Mouse (Mus musculus): Measurements from ENCODE around the gene Asb4. TPM values are rescaled to one million over a fixed set of nuclear protein-coding genes. Genes with fewer than 3 reads are reported as not detected.

Asb4 gene
- polyA plus RNA-seq, 1 experiment, result 0.01 TPM

- no peak for TF ChIP-seq POLR2AphosphoS2 (IDR thresholded peaks at IDR 0.05; ENCODE audit: insufficient read length, low read depth)
- TF ChIP-seq REST (IDR thresholded peaks at IDR 0.05; ENCODE audit: insufficient read depth, insufficient read length), result no peak
- TF ChIP-seq POLR2A (IDR thresholded peaks at IDR 0.05; ENCODE audit: insufficient read length, low read depth), result no peak
- TF ChIP-seq USF1 (IDR thresholded peaks at IDR 0.05; ENCODE audit: low read depth), result no peak
- Histone ChIP-seq H3K4me2 (ENCODE audit: low read depth) (peak overlapping the region; percentile 12), H3K36me3 (ENCODE audit: control insufficient read depth, insufficient read depth) (no peaks in the 10 kb centered on the region), H3K4me3 (no peak overlapping the region), H3K79me2 (ENCODE audit: control insufficient read depth, insufficient read depth) (no peaks in the 10 kb centered on the region), H3ac (ENCODE audit: control insufficient read depth, insufficient read length) (no peak overlapping the region), H3K27me3 (ENCODE audit: control insufficient read depth, insufficient read depth, insufficient read length) (peaks cover 4% of the 10 kb centered on the region)
Measured at GRCm38 (mm10) chr6:5379048-5379447, 4.1 kb upstream of the Asb4 start.

GRCm38 (mm10) chr6:5379781-5380623 is 3.2 kb upstream of the Asb4 start:
- H3K4me3 ChIP-seq, result no peak overlapping the region
- H3K4me2 ChIP-seq (ENCODE audit: low read depth), result no peak overlapping the region
- peaks cover 4% of the 10 kb centered on the region for H3K27me3 ChIP-seq (ENCODE audit: control insufficient read depth, insufficient read depth, insufficient read length)
- no peaks in the 10 kb centered on the region for H3K36me3 ChIP-seq (ENCODE audit: control insufficient read depth, insufficient read depth)
- no peak overlapping the region for H3ac ChIP-seq (ENCODE audit: control insufficient read depth, insufficient read length)
- no peaks in the 10 kb centered on the region for H3K79me2 ChIP-seq (ENCODE audit: control insufficient read depth, insufficient read depth)
- TF ChIP-seq MAX (IDR thresholded peaks at IDR 0.05; ENCODE audit: low read depth) (no peak), MYOG (IDR thresholded peaks at IDR 0.05; ENCODE audit: control insufficient read depth in 1 of 3, insufficient read depth in 1 of 3, insufficient read length in 2 of 3, low read depth in 2 of 3) (no peak), POLR2A (IDR thresholded peaks at IDR 0.05; ENCODE audit: insufficient read length, low read depth) (no peak), TCF12 (IDR thresholded peaks at IDR 0.05; ENCODE audit: insufficient read depth, poor library complexity, severe bottlenecking) (no peak), TCF3 (IDR thresholded peaks at IDR 0.05; ENCODE audit: insufficient read length, low read depth) (no peak), CEBPB (IDR thresholded peaks at IDR 0.05; ENCODE audit: insufficient read depth, poor library complexity, severe bottlenecking) (no peak), REST (IDR thresholded peaks at IDR 0.05; ENCODE audit: insufficient read depth, insufficient read length) (no peak), MYOD1 (IDR thresholded peaks at IDR 0.05; ENCODE audit: control insufficient read depth in 1 of 3, insufficient read length in 2 of 3, low read depth in 2 of 3) (no peak), POLR2AphosphoS2 (IDR thresholded peaks at IDR 0.05; ENCODE audit: insufficient read length, low read depth) (no peak), SRF (IDR thresholded peaks at IDR 0.05; ENCODE audit: control insufficient read depth, insufficient read length, low read depth) (no peak), E2F4 (IDR thresholded peaks at IDR 0.05; ENCODE audit: insufficient read depth) (no peak)

- TF ChIP-seq SRF (IDR thresholded peaks at IDR 0.05; ENCODE audit: control insufficient read depth, insufficient read length, low read depth) (no peak), MYOG (IDR thresholded peaks at IDR 0.05; ENCODE audit: control insufficient read depth in 1 of 3, insufficient read depth in 1 of 3, insufficient read length in 2 of 3, low read depth in 2 of 3) (no peak), TCF3 (IDR thresholded peaks at IDR 0.05; ENCODE audit: insufficient read length, low read depth) (no peak), POLR2AphosphoS2 (IDR thresholded peaks at IDR 0.05; ENCODE audit: insufficient read length, low read depth) (no peak)
- Histone ChIP-seq H3K79me2 (ENCODE audit: control insufficient read depth, insufficient read depth) (no peaks in the 10 kb centered on the region), H3K4me2 (ENCODE audit: low read depth) (no peak overlapping the region), H3K27me3 (ENCODE audit: control insufficient read depth, insufficient read depth, insufficient read length) (peaks cover 4% of the 10 kb centered on the region), H3K36me3 (ENCODE audit: control insufficient read depth, insufficient read depth) (no peaks in the 10 kb centered on the region), H3K4me3 (no peak overlapping the region), H3ac (ENCODE audit: control insufficient read depth, insufficient read length) (no peak overlapping the region)
Measured at GRCm38 (mm10) chr6:5380624-5381252, 2.4 kb upstream of the Asb4 start.

GRCm38 (mm10) chr6:5381918-5382582 is 1.1 kb upstream of the Asb4 start:
- Histone ChIP-seq H3ac (ENCODE audit: control insufficient read depth, insufficient read length) (no peak overlapping the region), H3K36me3 (ENCODE audit: control insufficient read depth, insufficient read depth) (no peaks in the 10 kb centered on the region), H3K4me3 (no peak overlapping the region), H3K27me3 (ENCODE audit: control insufficient read depth, insufficient read depth, insufficient read length) (peaks cover 4% of the 10 kb centered on the region), H3K4me2 (ENCODE audit: low read depth) (no peak overlapping the region), H3K79me2 (ENCODE audit: control insufficient read depth, insufficient read depth) (no peaks in the 10 kb centered on the region)
- TF ChIP-seq TCF3 (IDR thresholded peaks at IDR 0.05; ENCODE audit: insufficient read length, low read depth) (no peak), SRF (IDR thresholded peaks at IDR 0.05; ENCODE audit: control insufficient read depth, insufficient read length, low read depth) (no peak), USF1 (IDR thresholded peaks at IDR 0.05; ENCODE audit: low read depth) (no peak), MYOG (IDR thresholded peaks at IDR 0.05; ENCODE audit: control insufficient read depth in 1 of 3, insufficient read depth in 1 of 3, insufficient read length in 2 of 3, low read depth in 2 of 3) (no peak), E2F4 (IDR thresholded peaks at IDR 0.05; ENCODE audit: insufficient read depth) (no peak), TCF12 (IDR thresholded peaks at IDR 0.05; ENCODE audit: insufficient read depth, poor library complexity, severe bottlenecking) (no peak), MYOD1 (IDR thresholded peaks at IDR 0.05; ENCODE audit: control insufficient read depth in 1 of 3, insufficient read length in 2 of 3, low read depth in 2 of 3) (no peak)

Data from myocyte (in vitro differentiated cells).